Mouse (Mus musculus) layer of hippocampus, adult 9-11 months (tissue): ENCODE results near the gene Olfr724.
"Not testable (repeated sequence)": the region's sequence is repeated elsewhere in the genome, so short reads cannot be mapped to it uniquely, and the experiment has no call there.

ENCODE experiments used
- DNase-seq: peaks from one replicate; pipeline ENCODE4 v3.0.0; 2022

Gene Olfr724

DNA sequence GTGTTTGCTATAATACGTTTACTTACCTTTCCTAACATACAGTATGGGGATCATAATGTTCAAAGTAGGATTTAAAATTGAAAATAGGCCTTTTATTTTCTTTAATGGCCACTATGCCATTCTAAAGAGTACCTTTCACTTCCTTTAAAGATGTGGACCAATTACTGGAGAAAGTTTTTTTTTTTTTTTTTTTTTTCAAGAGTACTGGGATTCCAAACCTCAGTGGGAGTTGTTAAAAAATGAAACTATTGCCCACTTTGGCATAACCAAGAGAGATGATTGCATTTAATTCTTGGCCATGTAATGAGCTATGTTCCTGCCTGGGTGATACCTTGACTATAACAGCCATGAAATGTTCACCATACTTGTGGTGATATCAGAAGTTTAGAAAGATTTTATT, at the start of gene Olfr724:
Gene Olfr724, minus strand, starts transcription at position 101 of the 400 bp plus-strand sequence.
- not testable (repeated sequence) for DNase-seq

DNA sequence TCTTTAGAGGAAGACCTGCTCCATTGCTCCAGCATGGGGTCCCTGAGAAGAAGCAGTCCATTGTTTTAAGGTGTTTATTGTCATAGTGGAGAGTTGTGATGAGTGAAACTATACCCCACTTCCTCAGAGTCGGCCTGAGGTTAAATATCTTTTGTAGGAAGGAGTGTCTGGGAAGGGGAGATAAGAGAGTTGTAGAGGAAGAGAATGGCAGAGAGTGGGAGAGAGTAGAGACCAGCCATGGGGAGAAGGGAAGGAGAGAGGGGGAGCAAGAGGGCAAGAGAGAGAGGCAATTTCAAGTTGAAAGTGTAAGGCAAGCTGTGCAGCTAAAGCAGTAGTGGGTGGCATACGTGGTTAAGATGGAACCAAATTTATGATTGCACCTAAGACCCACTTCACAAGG, 7.2 kb downstream of the Olfr724 start:
- no peak for DNase-seq

DNA sequence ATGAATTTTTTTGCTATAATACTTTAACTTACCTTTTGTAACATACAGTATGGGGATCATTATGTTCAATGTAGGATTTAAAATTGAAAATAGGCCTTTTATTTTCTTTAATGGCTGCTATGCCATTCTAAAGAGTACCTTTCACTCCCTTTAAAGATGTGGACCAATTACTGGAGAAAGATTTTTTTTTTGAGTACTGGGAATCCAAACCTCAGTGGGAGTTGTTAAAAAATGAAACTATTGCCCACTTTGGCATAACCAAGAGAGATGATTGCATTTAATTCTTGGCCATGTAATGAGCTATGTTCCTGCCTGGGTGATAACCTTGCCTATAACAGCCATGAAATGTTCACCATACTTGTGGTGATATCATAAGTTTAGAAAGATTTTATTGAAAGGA, 31.4 kb downstream of the Olfr724 start, which contains the start of gene Olfr723:
Gene Olfr723, minus strand, starts transcription at position 101 of the 400 bp plus-strand sequence.
- not testable (repeated sequence) for DNase-seq
